Mouse (Mus musculus) CH12.LX (cell line): Measurements from ENCODE around the gene Eif4e1b.

Experiments
- CHD1 ChIP-seq: IDR thresholded peaks from 2 replicates; pipeline ENCODE4 v1.6.1; 2012; ENCODE audit warnings: low read depth, low read length, improper control_type of control experiment, inconsistent platforms
- CTCF ChIP-seq, 2 experiments: IDR thresholded peaks in 1 of 2; conservative IDR thresholded peaks in 1 of 2; 2 replicates each; pipeline ENCODE4 v1.5.1; 2011 to 2012; ENCODE audit warnings: low read depth in 2 of 2, low read length in 2 of 2, improper control_type of control experiment in 1 of 2, inconsistent platforms in 1 of 2, mild to moderate bottlenecking in 1 of 2, moderate library complexity in 1 of 2
- ELF1 ChIP-seq: IDR thresholded peaks from 2 replicates; pipeline ENCODE4 v1.6.1; 2014; ENCODE audit warnings: low read depth, mild to moderate bottlenecking, inconsistent platforms, low read length, improper control_type of control experiment
- ETS1 ChIP-seq: conservative IDR thresholded peaks from 2 replicates; pipeline ENCODE4 v1.6.1; 2012; ENCODE audit warnings: low read depth, mild to moderate bottlenecking, inconsistent platforms, low read length, improper control_type of control experiment, moderate library complexity
- GABPA ChIP-seq: IDR thresholded peaks from 2 replicates; pipeline ENCODE4 v1.6.1; 2012; ENCODE audit warnings: low read depth, low read length, improper control_type of control experiment, inconsistent platforms; ENCODE audit not compliant: insufficient replicate concordance
- JUND ChIP-seq: conservative IDR thresholded peaks from 2 replicates; pipeline ENCODE4 v1.6.1; 2011; ENCODE audit warnings: low read depth, low read length, improper control_type of control experiment
- MAZ ChIP-seq: IDR thresholded peaks from 2 replicates; pipeline ENCODE4 v1.6.1; 2012; ENCODE audit warnings: low read depth, mild to moderate bottlenecking, inconsistent platforms, low read length, improper control_type of control experiment, moderate library complexity
- NELFE ChIP-seq: IDR thresholded peaks from 2 replicates; pipeline ENCODE4 v1.6.1; 2011; ENCODE audit warnings: low read depth, low read length, improper control_type of control experiment
- POLR2A ChIP-seq: IDR thresholded peaks from 2 replicates; pipeline ENCODE4 v1.6.1; 2011; ENCODE audit warnings: low read depth, mild to moderate bottlenecking, improper control_type of control experiment, low read length

GRCm38 (mm10) chr13:54789561-54790397, 6.0 kb downstream of the Eif4e1b start:
- TF ChIP-seq CTCF (conservative IDR thresholded peaks at IDR 0.05 in 1 of 2, IDR thresholded peaks at IDR 0.05 in 1 of 2; ENCODE audit: low read depth in 2 of 2, low read length in 2 of 2) (no peak), NELFE (no peak), ELF1 (no peak), POLR2A (no peak), GABPA (no peak), ETS1 (no peak), JUND (no peak), CHD1 (no peak), MAZ (no peak)
